Mouse (Mus musculus) hindbrain, embryonic 11.5 days (tissue): ENCODE measurements around the gene Nudt16l1. TPM values are rescaled to one million over a fixed set of nuclear protein-coding genes. Genes with fewer than 3 reads are reported as not detected.

Experiments used
- ATAC-seq: fragments of 200-750 bp; cut with Nextera tagmentation; 2 replicates; pipeline ENCODE4 v1.8.0; 2017; ENCODE audit warnings: mild to moderate bottlenecking, moderate TSS enrichment, moderate library complexity; ENCODE audit not compliant: low FRiP score
- DNase-seq: peaks from one replicate; pipeline ENCODE4 v3.0.0-alpha.2; 2015; ENCODE audit warnings: low spot score
- H3K27ac ChIP-seq: fragments of 300-500 bp; sonication (generic); 2 replicates; pipeline ENCODE4 v1.5.1; 2014; ENCODE audit warnings: mild to moderate bottlenecking, low read depth, low read length
- H3K27me3 ChIP-seq: fragments of 300-500 bp; sonication (generic); 2 replicates; pipeline ENCODE4 v1.6.1; 2014; ENCODE audit warnings: mild to moderate bottlenecking, low read length, moderate library complexity, mixed read lengths; ENCODE audit not compliant: control insufficient read depth, insufficient read depth
- H3K36me3 ChIP-seq: fragments of 300-500 bp; sonication (generic); 2 replicates; pipeline ENCODE4 v1.6.1; 2014; ENCODE audit warnings: mild to moderate bottlenecking, low read length, moderate library complexity, mixed read lengths; ENCODE audit not compliant: control insufficient read depth, insufficient read depth
- H3K4me1 ChIP-seq: fragments of 300-500 bp; sonication (generic); replicated peaks from 2 replicates; pipeline ENCODE4 v1.6.1; 2014; ENCODE audit warnings: low read length, mixed read lengths; ENCODE audit not compliant: control insufficient read depth, insufficient read depth
- H3K4me2 ChIP-seq: fragments of 300-500 bp; sonication (generic); replicated peaks from 2 replicates; pipeline ENCODE4 v1.6.1; 2014; ENCODE audit warnings: mild to moderate bottlenecking, low read depth, low read length
- H3K4me3 ChIP-seq: fragments of 300-500 bp; sonication (generic); 2 replicates; pipeline ENCODE4 v1.5.1; 2014; ENCODE audit warnings: low read depth, low read length
- H3K9ac ChIP-seq: fragments of 300-500 bp; sonication (generic); 2 replicates; pipeline ENCODE4 v1.6.1; 2014; ENCODE audit warnings: low read depth, low read length
- H3K9me3 ChIP-seq: fragments of 300-500 bp; sonication (generic); 2 replicates; pipeline ENCODE4 v1.6.1; 2016; ENCODE audit warnings: low read length; ENCODE audit not compliant: control insufficient read depth
- WGBS: fragments of 180-500 bp; shearing (Covaris S2); extraction: QIAGEN DNeasy Blood & Tissue Kit; methylation state at CpG from one replicate; pipeline ENCODE4 v1.1.7; 2014; 5-methylcytosine and 5-hydroxymethylcytosine counted together
- polyA plus RNA-seq: library from polyadenylated mRNA; unstranded; fragments of >200 nt; fragmentation: Nextera tagmentation; extraction: Ambion mirVana; gene quantifications from 2 replicates; pipeline ENCODE4 v1.2.1, GENCODE M21; 2014

The Nudt16l1 gene
- polyA plus RNA-seq, 1 experiment from 2014 or later: 131 TPM

DNA sequence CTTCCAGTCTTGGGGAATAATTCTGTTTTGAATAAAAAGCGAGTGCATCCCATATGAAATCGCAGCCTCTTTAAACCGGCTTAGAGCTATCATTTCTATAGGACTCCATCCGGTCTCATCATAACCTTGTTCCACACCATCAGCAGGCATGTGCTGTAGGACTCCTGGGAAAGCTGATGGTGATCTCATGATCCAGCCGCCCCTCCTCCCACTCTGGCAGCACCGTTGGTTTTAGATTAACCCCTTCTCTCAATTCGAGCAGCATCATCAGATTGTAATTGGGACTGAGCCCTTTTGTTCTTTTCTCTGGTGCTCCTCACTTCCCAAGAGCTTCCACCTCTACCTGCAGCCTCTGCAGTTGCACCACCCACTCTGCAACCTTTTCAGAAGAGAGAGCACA is 37.4 kb upstream of the Nudt16l1 start:
- ATAC-seq (no peak), DNase-seq (no peak)
- Histone ChIP-seq H3K4me3 (no peak overlapping the region), H3K9me3 (no peaks in the 10 kb centered on the region), H3K27me3 (no peaks in the 10 kb centered on the region), H3K4me2 (no peak overlapping the region), H3K9ac (no peak overlapping the region), H3K27ac (no peak overlapping the region), H3K4me1 (no peaks in the 10 kb centered on the region), H3K36me3 (no peaks in the 10 kb centered on the region)
- 68% methylated on average over 7 of the region's 7 CpGs for WGBS

DNA sequence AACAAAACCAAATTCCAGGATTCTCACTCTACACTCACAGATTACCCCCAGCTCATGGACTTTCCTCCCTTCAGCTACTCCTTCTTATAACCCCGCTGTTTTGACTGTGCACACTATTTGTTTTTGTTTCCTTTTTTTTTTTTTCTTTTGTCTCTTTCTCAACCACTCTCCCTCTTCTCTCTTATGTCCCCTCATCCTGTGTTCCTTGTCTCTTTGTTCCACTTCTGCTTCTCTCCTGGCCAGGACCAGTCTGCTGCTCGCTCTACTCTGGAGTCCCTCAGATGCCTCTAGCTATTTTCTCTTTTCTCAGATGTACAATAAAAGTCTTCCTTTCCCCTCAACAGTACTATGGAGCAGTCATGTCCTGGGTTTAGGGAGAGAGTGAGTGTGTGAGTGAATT is 36.2 kb upstream of the Nudt16l1 start:
- 84% methylated on average over 2 of the region's 2 CpGs for WGBS

GRCm38 (mm10) chr16:4903491-4904102 is 35.0 kb upstream of the Nudt16l1 start:
- DNase-seq (no peak), ATAC-seq (no peak)
- Histone ChIP-seq H3K27me3 (no peaks in the 10 kb centered on the region), H3K36me3 (no peaks in the 10 kb centered on the region), H3K9me3 (no peaks in the 10 kb centered on the region), H3K4me2 (no peak overlapping the region), H3K27ac (no peak overlapping the region), H3K4me3 (no peak overlapping the region), H3K4me1 (no peaks in the 10 kb centered on the region), H3K9ac (no peak overlapping the region)
- WGBS: 79% methylated on average over 6 of the region's 6 CpGs

More for the DNA sequence above, 36.2 kb upstream of the Nudt16l1 start:
- H3K4me3 ChIP-seq: no peak overlapping the region
- H3K9me3 ChIP-seq: no peaks in the 10 kb centered on the region
- H3K36me3 ChIP-seq: no peaks in the 10 kb centered on the region
- H3K27ac ChIP-seq: no peak overlapping the region
- DNase-seq: no peak
- no peak overlapping the region for H3K9ac ChIP-seq
- H3K4me1 ChIP-seq: no peaks in the 10 kb centered on the region
- H3K27me3 ChIP-seq: no peaks in the 10 kb centered on the region
- H3K4me2 ChIP-seq: no peak overlapping the region
- ATAC-seq: no peak

DNA sequence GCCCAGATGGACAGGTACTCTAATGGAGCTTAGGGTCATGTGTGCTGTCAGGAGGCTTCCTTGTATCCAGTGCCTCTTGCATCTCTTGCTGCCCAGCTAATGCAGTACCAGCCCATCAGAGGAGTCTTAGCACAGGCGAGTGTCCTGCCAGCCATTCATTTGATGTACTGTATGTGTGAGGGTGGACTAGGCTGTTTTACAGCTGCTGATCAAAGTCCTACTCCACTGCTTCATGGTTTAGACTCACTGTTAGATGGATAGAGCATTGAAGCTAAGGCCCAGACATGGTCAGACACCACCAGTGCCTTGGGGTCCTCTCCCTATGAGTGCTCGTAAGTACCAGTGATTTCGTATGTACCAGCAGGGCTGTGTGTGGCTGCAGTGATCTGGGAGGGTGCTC is 33.7 kb upstream of the Nudt16l1 start:
- no peaks in the 10 kb centered on the region for H3K36me3 ChIP-seq
- H3K27me3 ChIP-seq: no peaks in the 10 kb centered on the region
- 91% methylated on average over 3 of the region's 3 CpGs for WGBS
- no peak overlapping the region for H3K4me3 ChIP-seq
- no peak overlapping the region for H3K9ac ChIP-seq
- ATAC-seq: no peak
- H3K4me2 ChIP-seq: no peak overlapping the region
- H3K4me1 ChIP-seq: no peaks in the 10 kb centered on the region
- no peaks in the 10 kb centered on the region for H3K9me3 ChIP-seq
- no peak overlapping the region for H3K27ac ChIP-seq
- no peak for DNase-seq

DNA sequence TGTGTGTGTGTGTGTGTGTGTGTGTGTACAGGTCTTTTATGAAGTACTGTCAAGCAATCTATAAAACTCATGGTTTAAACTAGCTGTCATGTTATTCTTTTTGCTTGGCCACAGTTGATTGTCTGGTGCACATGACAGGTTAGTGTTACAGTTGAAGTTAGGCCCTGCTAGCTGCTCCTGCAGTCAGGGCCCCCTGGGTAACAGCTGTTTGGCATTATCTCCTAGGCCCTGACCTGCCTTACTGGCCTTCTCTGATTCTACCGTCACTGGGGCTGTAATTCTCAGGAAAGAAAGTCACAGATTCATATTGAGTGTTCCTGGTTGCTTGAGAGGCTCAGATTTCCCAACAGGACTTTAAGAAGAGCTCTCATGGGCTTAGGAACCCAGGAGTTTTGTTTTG is 33.0 kb upstream of the Nudt16l1 start:
- no peaks in the 10 kb centered on the region for H3K27me3 ChIP-seq
- H3K36me3 ChIP-seq: no peaks in the 10 kb centered on the region
- H3K4me1 ChIP-seq: no peaks in the 10 kb centered on the region
- ATAC-seq: no peak
- WGBS: 44% methylated on average over 1 of the region's 1 CpGs
- H3K9me3 ChIP-seq: no peaks in the 10 kb centered on the region
- no peak overlapping the region for H3K27ac ChIP-seq
- H3K9ac ChIP-seq: no peak overlapping the region
- H3K4me2 ChIP-seq: no peak overlapping the region
- no peak for DNase-seq
- no peak overlapping the region for H3K4me3 ChIP-seq

- no peaks in the 10 kb centered on the region for H3K36me3 ChIP-seq
- H3K4me2 ChIP-seq: no peak overlapping the region
- no peaks in the 10 kb centered on the region for H3K9me3 ChIP-seq
- ATAC-seq (no peak), DNase-seq (no peak)
- H3K9ac ChIP-seq: no peak overlapping the region
- no peaks in the 10 kb centered on the region for H3K27me3 ChIP-seq
- H3K4me1 ChIP-seq: no peaks in the 10 kb centered on the region
- no peak overlapping the region for H3K4me3 ChIP-seq
- H3K27ac ChIP-seq: no peak overlapping the region
Measured at GRCm38 (mm10) chr16:4906559-4906958, 32.0 kb upstream of the Nudt16l1 start.

DNA sequence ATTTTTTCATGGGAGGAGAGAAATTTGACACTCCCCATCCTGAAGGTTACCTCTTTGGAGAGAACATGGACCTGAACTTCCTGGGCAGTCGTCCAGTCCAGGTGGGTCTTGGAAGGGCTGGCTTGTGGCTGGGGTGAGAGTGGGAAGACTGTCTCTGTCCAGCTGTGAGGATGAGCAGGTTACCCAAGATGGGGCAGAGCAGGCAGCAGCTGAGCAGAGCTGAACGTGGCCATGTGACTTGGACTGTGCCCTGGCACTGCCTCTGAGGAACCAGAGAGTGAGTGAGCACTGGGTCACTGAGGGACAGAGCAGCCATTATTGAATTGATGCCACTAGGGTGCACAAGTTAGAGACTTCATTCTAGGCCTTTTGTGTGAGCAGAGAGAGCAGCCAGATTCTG is 31.2 kb upstream of the Nudt16l1 start:
- H3K36me3 ChIP-seq: no peaks in the 10 kb centered on the region
- H3K4me2 ChIP-seq: no peak overlapping the region
- H3K4me1 ChIP-seq: no peaks in the 10 kb centered on the region
- no peaks in the 10 kb centered on the region for H3K27me3 ChIP-seq
- H3K9ac ChIP-seq: no peak overlapping the region
- no peak for ATAC-seq
- H3K27ac ChIP-seq: no peak overlapping the region
- WGBS: 73% methylated on average over 2 of the region's 2 CpGs
- no peaks in the 10 kb centered on the region for H3K9me3 ChIP-seq
- H3K4me3 ChIP-seq: no peak overlapping the region
- DNase-seq: no peak

DNA sequence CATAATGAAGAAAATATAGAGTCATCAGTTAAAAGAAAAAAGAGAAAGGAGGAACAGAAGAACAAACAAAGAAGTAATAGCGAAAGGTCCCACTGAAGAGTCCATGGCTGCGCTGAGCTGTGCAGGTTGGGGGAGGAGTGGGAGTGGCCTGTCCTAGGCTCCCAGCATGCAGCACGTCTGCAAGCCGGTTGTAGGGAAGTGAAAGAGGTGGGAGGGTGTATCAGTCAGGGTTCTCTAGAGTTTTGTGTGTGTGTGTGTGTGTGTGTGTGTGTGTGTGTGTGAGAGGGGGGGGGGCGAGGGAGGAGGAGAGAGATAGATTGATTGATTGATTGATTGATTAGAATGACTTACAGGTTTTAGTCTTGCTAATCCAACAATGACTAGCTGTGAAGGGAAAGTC is 30.6 kb upstream of the Nudt16l1 start:
- H3K9ac ChIP-seq: no peak overlapping the region
- WGBS: 50% methylated on average over 4 of the region's 5 CpGs
- DNase-seq: no peak
- no peaks in the 10 kb centered on the region for H3K36me3 ChIP-seq
- H3K27ac ChIP-seq: no peak overlapping the region
- no peak overlapping the region for H3K4me2 ChIP-seq
- H3K9me3 ChIP-seq: no peaks in the 10 kb centered on the region
- H3K4me1 ChIP-seq: no peaks in the 10 kb centered on the region
- no peak for ATAC-seq
- no peaks in the 10 kb centered on the region for H3K27me3 ChIP-seq
- H3K4me3 ChIP-seq: no peak overlapping the region

DNA sequence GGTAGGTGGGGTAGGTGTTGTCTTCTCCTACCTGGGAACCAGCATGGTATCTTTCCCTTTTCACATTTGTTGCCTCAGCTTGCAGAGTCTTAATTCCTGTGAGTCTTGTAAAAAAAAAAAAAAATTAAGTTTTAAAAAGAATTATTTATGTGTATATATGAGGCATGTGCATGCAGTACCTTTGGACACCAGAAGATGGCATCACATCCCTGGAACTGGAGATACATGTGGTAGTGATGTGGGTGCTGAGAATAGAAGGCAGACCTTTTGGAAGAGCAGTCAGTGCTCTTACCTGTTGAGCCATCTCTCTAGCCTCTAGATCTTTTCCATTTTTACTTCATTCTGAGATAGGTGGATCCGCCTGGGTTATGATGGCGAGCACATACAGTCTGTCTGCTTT is 28.8 kb upstream of the Nudt16l1 start:
- Histone ChIP-seq H3K27ac (no peak overlapping the region), H3K27me3 (no peaks in the 10 kb centered on the region), H3K4me3 (no peak overlapping the region), H3K4me1 (no peaks in the 10 kb centered on the region), H3K9me3 (no peaks in the 10 kb centered on the region), H3K9ac (no peak overlapping the region), H3K4me2 (no peak overlapping the region), H3K36me3 (no peaks in the 10 kb centered on the region)
- ATAC-seq (no peak), DNase-seq (no peak)
- 94% methylated on average over 2 of the region's 2 CpGs for WGBS
